Comparison of ENCODE assay signal across 15 mouse cellular contexts in genomic region chr2:117432010-117432409, GRCm38 (mm10).
DNase-seq lines count a peak whose midpoint lies in the region; ATAC-seq and TF ChIP-seq lines count a peak whose summit lies in the region.
"Had no signal": no experiment of that assay in that cellular context is flagged by ENCODE, and none has a peak within 500 bp of the region (broad histone marks: within the 10 kb centered on the region; RNA-seq: fewer than 3 reads in every experiment).

No protein-coding gene starts in this region.

- TF ChIP-seq CTCF in thymus, adult 2 months (IDR thresholded peaks at IDR 0.05; ENCODE audit: borderline replicate concordance, control insufficient read depth, extremely low read depth, insufficient read depth, low read length, poor library complexity), result no peak

- peak; percentile 39 for DNase-seq in thymus, adult 2 months
- no peak for DNase-seq in thymus, postnatal 25 days
- peak; percentile 82 for DNase-seq in layer of hippocampus, adult 11-12 months (ENCODE audit: low spot score)
- no peak for DNase-seq in kidney, postnatal 25 days
- no peak for DNase-seq in neural tube, embryonic 10.5 days (ENCODE audit: extremely low spot score, low spot score)
- DNase-seq in lung, adult 18-20 months, result no peak
- DNase-seq: cerebellum, postnatal 25 days; gastrocnemius, adult 2 months; kidney, postnatal 36 days; liver, embryonic 13.5 days had no signal

- ATAC-seq in megakaryocyte, adult 5-6 weeks (ENCODE audit: poor library complexity, severe bottlenecking), result peak; percentile 43; the same call in 1 of the 2 replicates
- no peak for ATAC-seq in midbrain, embryonic 16.5 days
- ATAC-seq: hindbrain, postnatal 0 days had no signal

- no peak overlapping the region for H3K4me2 ChIP-seq in midbrain, embryonic 16.5 days (ENCODE audit: low read length)
- H3K4me2 ChIP-seq: heart, embryonic 15.5 days; liver, embryonic 13.5 days had no signal

- 59% methylated on average over 6 of the region's 6 CpGs for WGBS in thymus, adult 2 months
- WGBS in midbrain, embryonic 16.5 days, result 74% methylated on average over 6 of the region's 6 CpGs

- peak overlapping the region; percentile 87 for H3K27ac ChIP-seq in thymus, adult 2 months (ENCODE audit: control insufficient read depth, insufficient read depth, low read length)
- H3K27ac ChIP-seq in midbrain, embryonic 16.5 days (ENCODE audit: low read length), result no peak overlapping the region
- H3K27ac ChIP-seq: gastrocnemius, adult 2 months; heart, embryonic 15.5 days; hindbrain, postnatal 0 days; liver, embryonic 13.5 days; macrophage had no signal

- H3K36me3 ChIP-seq in thymus, adult 2 months (ENCODE audit: control insufficient read depth, insufficient read depth, low read length), result no peaks in the 10 kb centered on the region
- H3K36me3 ChIP-seq in midbrain, embryonic 16.5 days (ENCODE audit: control insufficient read depth, insufficient read depth, low read length), result no peaks in the 10 kb centered on the region
- H3K36me3 ChIP-seq: heart, embryonic 15.5 days; liver, embryonic 13.5 days had no signal

- no peaks in the 10 kb centered on the region for H3K27me3 ChIP-seq in thymus, adult 2 months (ENCODE audit: control insufficient read depth, insufficient read depth, low read length)
- H3K27me3 ChIP-seq in midbrain, embryonic 16.5 days (ENCODE audit: control insufficient read depth, insufficient read depth, low read depth, low read length), result no peaks in the 10 kb centered on the region
- H3K27me3 ChIP-seq: heart, embryonic 15.5 days; liver, embryonic 13.5 days had no signal

- no peak overlapping the region for H3K4me3 ChIP-seq in thymus, adult 2 months (ENCODE audit: control insufficient read depth, insufficient read depth, low read length)
- no peak overlapping the region for H3K4me3 ChIP-seq in midbrain, embryonic 16.5 days (ENCODE audit: low read depth, low read length)
- H3K4me3 ChIP-seq: gastrocnemius, adult 2 months; heart, embryonic 15.5 days; liver, embryonic 13.5 days had no signal

- TF ChIP-seq POLR2A in thymus, adult 2 months (IDR thresholded peaks at IDR 0.05; ENCODE audit: control insufficient read depth, extremely low read depth, insufficient read depth, low read length, poor library complexity), result no peak

- no peak overlapping the region for H3K9ac ChIP-seq in midbrain, embryonic 16.5 days (ENCODE audit: low read depth, low read length)
- H3K9ac ChIP-seq: heart, embryonic 15.5 days; liver, embryonic 13.5 days had no signal

- peaks cover 21% of the 10 kb centered on the region for H3K4me1 ChIP-seq in thymus, adult 2 months (replicated peaks; ENCODE audit: control insufficient read depth, insufficient read depth, low read length)
- H3K4me1 ChIP-seq in midbrain, embryonic 16.5 days (ENCODE audit: control insufficient read depth, insufficient read depth, low read length), result no peaks in the 10 kb centered on the region
- H3K4me1 ChIP-seq: heart, embryonic 15.5 days; liver, embryonic 13.5 days had no signal

- H3K9me3 ChIP-seq in midbrain, embryonic 16.5 days (replicated peaks; ENCODE audit: control insufficient read depth, low read length, poor library complexity, severe bottlenecking), result no peaks in the 10 kb centered on the region
- H3K9me3 ChIP-seq: heart, embryonic 15.5 days; liver, embryonic 13.5 days had no signal

Comparison
In these comparisons a context has a peak if more than half of its experiments do, and no peak if none do; other contexts are left out.
1. DNase-seq: peak in thymus, adult 2 months (single experiment) and layer of hippocampus, adult 11-12 months (single experiment); none in thymus, postnatal 25 days (single experiment), kidney, postnatal 25 days (0 of 2), neural tube, embryonic 10.5 days (single experiment) and lung, adult 18-20 months (0 of 2).